Mouse (Mus musculus) hindbrain, embryonic 16.5 days (tissue): ENCODE measurements around the gene Prmt1. TPM values are rescaled to one million over a fixed set of nuclear protein-coding genes. Genes with fewer than 3 reads are reported as not detected.

Source experiments
- ATAC-seq: fragments of 200-750 bp; cut with Nextera tagmentation; 2 replicates; pipeline ENCODE4 v1.8.0; 2017; ENCODE audit warnings: moderate TSS enrichment, moderate library complexity
- H3K27ac ChIP-seq: fragments of 300-500 bp; sonication (generic); 2 replicates; pipeline ENCODE4 v1.5.1; 2014; ENCODE audit warnings: low read depth, mild to moderate bottlenecking, control low read depth, low read length, moderate library complexity
- H3K27me3 ChIP-seq: fragments of 300-500 bp; sonication (generic); replicated peaks from 2 replicates; pipeline ENCODE4 v1.6.1; 2014; ENCODE audit warnings: low read length; ENCODE audit not compliant: control insufficient read depth, insufficient read depth
- H3K36me3 ChIP-seq: fragments of 300-500 bp; sonication (generic); 2 replicates; pipeline ENCODE4 v1.6.1; 2014; ENCODE audit warnings: mild to moderate bottlenecking, low read length, moderate library complexity, mixed read lengths; ENCODE audit not compliant: control insufficient read depth, insufficient read depth
- H3K4me1 ChIP-seq: fragments of 300-500 bp; sonication (generic); 2 replicates; pipeline ENCODE4 v1.6.1; 2014; ENCODE audit warnings: low read depth, low read length; ENCODE audit not compliant: control insufficient read depth, insufficient read depth
- H3K4me2 ChIP-seq: fragments of 300-500 bp; sonication (generic); 2 replicates; pipeline ENCODE4 v1.6.1; 2014; ENCODE audit warnings: mild to moderate bottlenecking, low read length, control low read depth, moderate library complexity
- H3K4me3 ChIP-seq: fragments of 300-500 bp; sonication (generic); 2 replicates; pipeline ENCODE4 v1.5.1; 2014; ENCODE audit warnings: mild to moderate bottlenecking, low read length, control low read depth, moderate library complexity
- H3K9ac ChIP-seq: fragments of 300-500 bp; sonication (generic); 2 replicates; pipeline ENCODE4 v1.6.1; 2014; ENCODE audit warnings: low read depth, mild to moderate bottlenecking, control low read depth, low read length, moderate library complexity
- H3K9me3 ChIP-seq: fragments of 300-500 bp; sonication (generic); 2 replicates; pipeline ENCODE4 v1.6.1; 2014; ENCODE audit warnings: mild to moderate bottlenecking, low read length, moderate library complexity; ENCODE audit not compliant: control insufficient read depth
- WGBS: fragments of 180-500 bp; shearing (Covaris S2); extraction: QIAGEN DNeasy Blood & Tissue Kit; methylation state at CpG from one replicate; pipeline ENCODE4 v1.1.7; 2014; 5-methylcytosine and 5-hydroxymethylcytosine counted together
- polyA plus RNA-seq: library from polyadenylated mRNA; unstranded; fragments of >200 nt; fragmentation: Nextera tagmentation; extraction: Ambion mirVana; gene quantifications from 2 replicates; pipeline ENCODE4 v1.2.1, GENCODE M21; 2015

Prmt1 gene
- polyA plus RNA-seq: 629 and 637 TPM in 2 replicates

- Histone ChIP-seq H3K27ac (peak within 1 kb of the TSS; percentile 96), H3K9me3 (no peaks in the 10 kb centered on the region), H3K36me3 (peaks cover 8% of the 10 kb centered on the region), H3K4me1 (peaks cover 28% of the 10 kb centered on the region), H3K4me3 (peak within 1 kb of the TSS; percentile 94), H3K27me3 (no peaks in the 10 kb centered on the region), H3K4me2 (peak within 1 kb of the TSS; percentile 85), H3K9ac (peak within 1 kb of the TSS; percentile 97)
- WGBS: under 1% methylated on average over 42 of the region's 42 CpGs
- ATAC-seq: peak; percentile 98
These were observed at the start of gene Prmt1 for GRCm38 (mm10) chr7:44986192-44986878. Prmt1 (minus strand) TSS chr7:44986568.

- Histone ChIP-seq H3K9me3 (no peaks in the 10 kb centered on the region), H3K4me2 (no peak overlapping the region), H3K4me1 (no peaks in the 10 kb centered on the region), H3K4me3 (no peak overlapping the region), H3K27ac (no peak overlapping the region), H3K27me3 (no peaks in the 10 kb centered on the region), H3K36me3 (peaks cover 65% of the 10 kb centered on the region), H3K9ac (no peak overlapping the region)
- WGBS: 94% methylated on average over 3 of the region's 3 CpGs
- ATAC-seq: no peak
These were observed 49.3 kb upstream of the Prmt1 start for GRCm38 (mm10) chr7:45035631-45036030.

GRCm38 (mm10) chr7:45033722-45034359 lies 47.5 kb upstream of the Prmt1 start:
- Histone ChIP-seq H3K4me2 (no peak overlapping the region), H3K9ac (no peak overlapping the region), H3K9me3 (no peaks in the 10 kb centered on the region), H3K27me3 (no peaks in the 10 kb centered on the region), H3K36me3 (peaks cover 67% of the 10 kb centered on the region), H3K4me1 (no peaks in the 10 kb centered on the region), H3K27ac (no peak overlapping the region), H3K4me3 (no peak overlapping the region)
- WGBS: 97% methylated on average over 19 of the region's 19 CpGs
- ATAC-seq: no peak

GRCm38 (mm10) chr7:45030857-45031256 lies 44.5 kb upstream of the Prmt1 start:
- H3K4me1 ChIP-seq: peaks cover 2% of the 10 kb centered on the region; the same call in 1 of the 2 replicates
- H3K36me3 ChIP-seq: peaks cover 70% of the 10 kb centered on the region
- no peaks in the 10 kb centered on the region for H3K27me3 ChIP-seq
- H3K4me3 ChIP-seq: no peak overlapping the region
- ATAC-seq: no peak
- H3K27ac ChIP-seq: no peak overlapping the region
- no peaks in the 10 kb centered on the region for H3K9me3 ChIP-seq
- H3K4me2 ChIP-seq: no peak overlapping the region
- H3K9ac ChIP-seq: no peak overlapping the region
- 98% methylated on average over 8 of the region's 8 CpGs for WGBS

GRCm38 (mm10) chr7:45029995-45030394 lies 43.6 kb upstream of the Prmt1 start:
- Histone ChIP-seq H3K27ac (no peak overlapping the region), H3K27me3 (no peaks in the 10 kb centered on the region), H3K36me3 (peaks cover 61% of the 10 kb centered on the region), H3K4me1 (peaks cover 2% of the 10 kb centered on the region; the same call in 1 of the 2 replicates), H3K4me3 (no peak overlapping the region), H3K4me2 (no peak overlapping the region), H3K9me3 (no peaks in the 10 kb centered on the region), H3K9ac (no peak overlapping the region)
- ATAC-seq: no peak
- WGBS: 92% methylated on average over 6 of the region's 6 CpGs

- Histone ChIP-seq H3K4me1 (peaks cover 2% of the 10 kb centered on the region; the same call in 1 of the 2 replicates), H3K4me3 (no peak overlapping the region), H3K27ac (no peak overlapping the region), H3K36me3 (peaks cover 45% of the 10 kb centered on the region), H3K9me3 (no peaks in the 10 kb centered on the region), H3K9ac (no peak overlapping the region), H3K4me2 (no peak overlapping the region), H3K27me3 (no peaks in the 10 kb centered on the region)
- no peak for ATAC-seq
- 92% methylated on average over 11 of the region's 11 CpGs for WGBS
These were observed 42.0 kb upstream of the Prmt1 start for GRCm38 (mm10) chr7:45028351-45028750.

- ATAC-seq: no peak
- Histone ChIP-seq H3K36me3 (peaks cover 40% of the 10 kb centered on the region), H3K27ac (no peak overlapping the region), H3K9ac (no peak overlapping the region), H3K4me2 (no peak overlapping the region), H3K27me3 (no peaks in the 10 kb centered on the region), H3K4me1 (peaks cover 2% of the 10 kb centered on the region; the same call in 1 of the 2 replicates), H3K4me3 (no peak overlapping the region), H3K9me3 (no peaks in the 10 kb centered on the region)
- WGBS: 95% methylated on average over 9 of the region's 9 CpGs
These were observed 41.4 kb upstream of the Prmt1 start for GRCm38 (mm10) chr7:45027761-45028160.

GRCm38 (mm10) chr7:45026256-45026655 lies 39.9 kb upstream of the Prmt1 start:
- no peak overlapping the region; the same call in 1 of the 2 replicates for H3K27ac ChIP-seq
- 0 out of 2 replicates have a peak, but pooled peaks have one; percentile 27 for ATAC-seq
- H3K4me1 ChIP-seq: peaks cover 2% of the 10 kb centered on the region; the same call in 1 of the 2 replicates
- H3K9ac ChIP-seq: no peak overlapping the region
- H3K4me3 ChIP-seq: no peak overlapping the region
- WGBS: 39% methylated on average over 2 of the region's 2 CpGs
- H3K4me2 ChIP-seq: no peak overlapping the region
- H3K36me3 ChIP-seq: peaks cover 33% of the 10 kb centered on the region
- no peaks in the 10 kb centered on the region for H3K27me3 ChIP-seq
- no peaks in the 10 kb centered on the region for H3K9me3 ChIP-seq

- H3K27me3 ChIP-seq: no peaks in the 10 kb centered on the region
- H3K9me3 ChIP-seq: no peaks in the 10 kb centered on the region
- ATAC-seq: no peak
- H3K4me1 ChIP-seq: peaks cover 2% of the 10 kb centered on the region; the same call in 1 of the 2 replicates
- H3K4me2 ChIP-seq: no peak overlapping the region
- H3K9ac ChIP-seq: 0 out of 2 replicates have a peak overlapping the region, but pooled peaks have one; percentile 7
- 0 out of 2 replicates have a peak overlapping the region, but pooled peaks have one; percentile 9 for H3K27ac ChIP-seq
- no peak overlapping the region for H3K4me3 ChIP-seq
- H3K36me3 ChIP-seq: peaks cover 28% of the 10 kb centered on the region
- WGBS: 79% methylated on average over 8 of the region's 8 CpGs
These were observed 39.3 kb upstream of the Prmt1 start for GRCm38 (mm10) chr7:45025601-45026220.
